Mouse (Mus musculus): Measurements from ENCODE around the gene Gm20538.
A peak's percentile ranks its signal among the peaks of the same experiment; 100 is the strongest.

The Gm20538 gene

GRCm38 (mm10) chr19:44530018-44530417 is 22.6 kb downstream of the Gm20538 start:
- no peak for DNase-seq (ENCODE audit: low read depth)

GRCm38 (mm10) chr19:44525551-44526205 is 27.0 kb downstream of the Gm20538 start:
- no peak for DNase-seq (ENCODE audit: low read depth)

- peak; percentile 23 for DNase-seq (ENCODE audit: low read depth)
These were observed 33.5 kb downstream of the Gm20538 start for GRCm38 (mm10) chr19:44519152-44519551.

- no peak for DNase-seq (ENCODE audit: low read depth)
These were observed 34.4 kb downstream of the Gm20538 start for GRCm38 (mm10) chr19:44517996-44518768.

GRCm38 (mm10) chr19:44515769-44516168 is 36.9 kb downstream of the Gm20538 start:
- DNase-seq (ENCODE audit: low read depth) = no peak

GRCm38 (mm10) chr19:44514521-44515451 is 37.8 kb downstream of the Gm20538 start:
- DNase-seq (ENCODE audit: low read depth) = no peak

GRCm38 (mm10) chr19:44513921-44514482 is 38.6 kb downstream of the Gm20538 start:
- DNase-seq (ENCODE audit: low read depth) = no peak

GRCm38 (mm10) chr19:44513054-44513833 is 39.4 kb downstream of the Gm20538 start:
- no peak for DNase-seq (ENCODE audit: low read depth)

- no peak for DNase-seq (ENCODE audit: low read depth)
These were observed 40.0 kb downstream of the Gm20538 start for GRCm38 (mm10) chr19:44512601-44513000.

- DNase-seq (ENCODE audit: low read depth) = no peak
These were observed 41.0 kb downstream of the Gm20538 start for GRCm38 (mm10) chr19:44511451-44512231.

GRCm38 (mm10) chr19:44510534-44511175 is 42.0 kb downstream of the Gm20538 start:
- DNase-seq (ENCODE audit: low read depth) = no peak

GRCm38 (mm10) chr19:44502741-44503140 is 49.9 kb downstream of the Gm20538 start:
- no peak for DNase-seq (ENCODE audit: low read depth)

- no peak for DNase-seq (ENCODE audit: low read depth)
These were observed 50.7 kb downstream of the Gm20538 start for GRCm38 (mm10) chr19:44501925-44502324.

GRCm38 (mm10) chr19:44500240-44500639 is 52.4 kb downstream of the Gm20538 start:
- DNase-seq (ENCODE audit: low read depth) = no peak

- DNase-seq (ENCODE audit: low read depth) = no peak
These were observed 53.7 kb downstream of the Gm20538 start for GRCm38 (mm10) chr19:44498936-44499335.

GRCm38 (mm10) chr19:44496941-44497340 is 55.7 kb downstream of the Gm20538 start:
- no peak for DNase-seq (ENCODE audit: low read depth)

GRCm38 (mm10) chr19:44496511-44496910 is 56.1 kb downstream of the Gm20538 start:
- no peak for DNase-seq (ENCODE audit: low read depth)
